Mouse (Mus musculus) CH12.LX (cell line): ENCODE results near the gene Rita1. TPM values are rescaled to one million over a fixed set of nuclear protein-coding genes. Genes with fewer than 3 reads are reported as not detected.

Experiments used
- DNase-seq: peaks from one replicate; pipeline ENCODE4 v3.0.0-alpha.2; 2013; ENCODE audit errors: extremely low read depth
- H3K27ac ChIP-seq: 2 replicates; pipeline ENCODE4 v1.5.1; 2012; ENCODE audit warnings: low read depth, mild to moderate bottlenecking, control low read depth, moderate library complexity; ENCODE audit not compliant: insufficient read depth
- H3K27me3 ChIP-seq: replicated peaks from 2 replicates; pipeline ENCODE3; 2012; ENCODE audit warnings: inconsistent platforms
- H3K36me3 ChIP-seq, 2 experiments: replicated peaks in 1 of 2; 2 replicates each; pipeline versions ENCODE3 to v1.6.1; 2012; ENCODE audit warnings: inconsistent platforms in 1 of 2, low read length in 1 of 2, mild to moderate bottlenecking in 1 of 2, mixed read lengths in 1 of 2, moderate library complexity in 1 of 2; ENCODE audit not compliant: control insufficient read depth in 1 of 2, insufficient read depth in 1 of 2
- H3K4me1 ChIP-seq, 2 experiments: 2 replicates each; pipeline ENCODE4 v1.6.1; 2012; ENCODE audit warnings: inconsistent platforms in 1 of 2, moderate library complexity in 1 of 2; ENCODE audit not compliant: insufficient read depth in 2 of 2, control insufficient read depth in 1 of 2
- H3K4me2 ChIP-seq: 2 replicates; pipeline ENCODE4 v1.6.1; 2012; ENCODE audit warnings: low read depth, mild to moderate bottlenecking, control low read depth; ENCODE audit not compliant: poor library complexity, insufficient read depth, severe bottlenecking
- H3K4me3 ChIP-seq, 3 experiments: fragments of 150-350 bp in 1 of 3; sonication (generic) in 1 of 3; replicated peaks in 1 of 3; 2 replicates each; pipeline versions ENCODE3 to v1.5.1; 2011 to 2012; ENCODE audit warnings: low read depth in 2 of 3, low read length in 2 of 3, mild to moderate bottlenecking in 2 of 3, moderate library complexity in 2 of 3, control low read depth in 1 of 3, improper control_type of control experiment in 1 of 3, inconsistent platforms in 1 of 3, mixed read lengths in 1 of 3; ENCODE audit not compliant: poor library complexity in 1 of 3
- H3K79me2 ChIP-seq: replicated peaks from 2 replicates; pipeline ENCODE4 v1.6.1; 2012; ENCODE audit warnings: mild to moderate bottlenecking, moderate library complexity; ENCODE audit not compliant: control insufficient read depth, poor library complexity, insufficient read depth, severe bottlenecking; ENCODE audit errors: extremely low read depth
- H3K9ac ChIP-seq: 2 replicates; pipeline ENCODE4 v1.6.1; 2012; ENCODE audit warnings: low read depth, mild to moderate bottlenecking, control low read depth, moderate library complexity; ENCODE audit not compliant: insufficient read depth
- H3K9me3 ChIP-seq: replicated peaks from 2 replicates; pipeline ENCODE3; 2012; ENCODE audit warnings: low read length, inconsistent platforms, mixed read lengths
- CHD1 ChIP-seq: IDR thresholded peaks from 2 replicates; pipeline ENCODE4 v1.6.1; 2012; ENCODE audit warnings: low read depth, low read length, improper control_type of control experiment, inconsistent platforms
- CHD2 ChIP-seq: IDR thresholded peaks from 2 replicates; pipeline ENCODE4 v1.6.1; 2011; ENCODE audit warnings: low read length, improper control_type of control experiment
- CTCF ChIP-seq, 2 experiments: IDR thresholded peaks in 1 of 2; conservative IDR thresholded peaks in 1 of 2; 2 replicates each; pipeline ENCODE4 v1.5.1; 2011 to 2012; ENCODE audit warnings: low read depth in 2 of 2, low read length in 2 of 2, improper control_type of control experiment in 1 of 2, inconsistent platforms in 1 of 2, mild to moderate bottlenecking in 1 of 2, moderate library complexity in 1 of 2
- E2F4 ChIP-seq: IDR thresholded peaks from 2 replicates; pipeline ENCODE4 v1.6.1; 2011; ENCODE audit warnings: low read depth, low read length, improper control_type of control experiment; ENCODE audit not compliant: insufficient replicate concordance
- ELF1 ChIP-seq: IDR thresholded peaks from 2 replicates; pipeline ENCODE4 v1.6.1; 2014; ENCODE audit warnings: low read depth, mild to moderate bottlenecking, inconsistent platforms, low read length, improper control_type of control experiment
- ETS1 ChIP-seq: conservative IDR thresholded peaks from 2 replicates; pipeline ENCODE4 v1.6.1; 2012; ENCODE audit warnings: low read depth, mild to moderate bottlenecking, inconsistent platforms, low read length, improper control_type of control experiment, moderate library complexity
- GABPA ChIP-seq: IDR thresholded peaks from 2 replicates; pipeline ENCODE4 v1.6.1; 2012; ENCODE audit warnings: low read depth, low read length, improper control_type of control experiment, inconsistent platforms; ENCODE audit not compliant: insufficient replicate concordance
- HCFC1 ChIP-seq: IDR thresholded peaks from 2 replicates; pipeline ENCODE4 v1.6.1; 2012; ENCODE audit warnings: low read depth, mild to moderate bottlenecking, inconsistent platforms, low read length, improper control_type of control experiment
- IRF4 ChIP-seq: IDR thresholded peaks from 2 replicates; pipeline ENCODE4 v1.6.1; 2014; ENCODE audit warnings: low read depth, mild to moderate bottlenecking, inconsistent platforms, low read length, improper control_type of control experiment
- JUND ChIP-seq: conservative IDR thresholded peaks from 2 replicates; pipeline ENCODE4 v1.6.1; 2011; ENCODE audit warnings: low read depth, low read length, improper control_type of control experiment
- MAFK ChIP-seq: IDR thresholded peaks from 2 replicates; pipeline ENCODE4 v1.6.1; 2011; ENCODE audit warnings: low read length, improper control_type of control experiment; ENCODE audit not compliant: insufficient replicate concordance
- MYC ChIP-seq: IDR thresholded peaks from 2 replicates; pipeline ENCODE4 v1.6.1; 2011; ENCODE audit warnings: low read depth, mild to moderate bottlenecking, improper control_type of control experiment, low read length
- PAX5 ChIP-seq: IDR thresholded peaks from 2 replicates; pipeline ENCODE4 v1.6.1; 2012; ENCODE audit warnings: low read length, inconsistent platforms, mixed read lengths
- POLR2A ChIP-seq: IDR thresholded peaks from 2 replicates; pipeline ENCODE4 v1.6.1; 2011; ENCODE audit warnings: low read depth, mild to moderate bottlenecking, improper control_type of control experiment, low read length
- RCOR1 ChIP-seq: conservative IDR thresholded peaks from 2 replicates; pipeline ENCODE4 v1.6.1; 2012; ENCODE audit warnings: low read depth, mild to moderate bottlenecking, inconsistent platforms, low read length, improper control_type of control experiment
- SIN3A ChIP-seq: IDR thresholded peaks from 2 replicates; pipeline ENCODE4 v1.6.1; 2012; ENCODE audit warnings: low read length, improper control_type of control experiment, inconsistent platforms
- SMC3 ChIP-seq: IDR thresholded peaks from 2 replicates; pipeline ENCODE4 v1.6.1; 2011; ENCODE audit warnings: low read depth, low read length, improper control_type of control experiment
- TCF12 ChIP-seq: IDR thresholded peaks from 2 replicates; pipeline ENCODE4 v1.6.1; 2014; ENCODE audit warnings: low read depth, mild to moderate bottlenecking, inconsistent platforms, low read length, improper control_type of control experiment
- UBTF ChIP-seq: IDR thresholded peaks from 2 replicates; pipeline ENCODE4 v1.6.1; 2012; ENCODE audit warnings: low read depth, mild to moderate bottlenecking, inconsistent platforms, low read length, improper control_type of control experiment, moderate library complexity
- ZC3H11A ChIP-seq: IDR thresholded peaks from 2 replicates; pipeline ENCODE4 v1.6.1; 2012; ENCODE audit warnings: low read depth, mild to moderate bottlenecking, inconsistent platforms, low read length, improper control_type of control experiment
- ZKSCAN1 ChIP-seq: IDR thresholded peaks from 2 replicates; pipeline ENCODE4 v1.6.1; 2012; ENCODE audit warnings: low read depth, inconsistent platforms, low read length, improper control_type of control experiment, borderline replicate concordance
- ZMIZ1 ChIP-seq: IDR thresholded peaks from 2 replicates; pipeline ENCODE4 v1.6.1; 2012; ENCODE audit warnings: low read depth, mild to moderate bottlenecking, inconsistent platforms, low read length, improper control_type of control experiment
- ZNF384 ChIP-seq: IDR thresholded peaks from 2 replicates; pipeline ENCODE4 v1.6.1; 2012; ENCODE audit warnings: low read depth, low read length, improper control_type of control experiment, inconsistent platforms
- dilution Hi-C: fragments of 300-500 bp; cut with MboI; formaldehyde crosslinking; loops from 2 replicates; pipeline ENCODE4 v1.14.3; 2020; ENCODE audit warnings: low sequenced_read_pairs; ENCODE audit not compliant: extremely low pct_unique_long_range_greater_than_20kb, extremely low pct_ligation_motif_present
- in situ Hi-C: fragments of 300-500 bp; cut with MboI; formaldehyde crosslinking; loops from 3 replicates; pipeline ENCODE4 v1.14.3; 2019; ENCODE audit warnings: low sequenced_read_pairs, low pct_ligation_motif_present, low pct_unique_long_range_greater_than_20kb, mixed read lengths
- polyA plus RNA-seq: library from polyadenylated mRNA; unstranded; fragments of >175 nt; gene quantifications from 2 replicates; pipeline ENCODE4 v1.2.1, GENCODE M21; 2012; ENCODE audit warnings: low read depth; ENCODE audit not compliant: insufficient read length
- total RNA-seq, 2 experiments: library from RNA; depleted of rRNA; stranded (reverse); fragments of 300-350 nt in 1 of 2; fragments of >200 nt in 1 of 2; gene quantifications; 2 replicates each; pipeline ENCODE4 v1.2.3; 2012 to 2014

The Rita1 gene
- total and polyA plus RNA-seq, 3 experiments = 6.3 to 10.2 (median 7.3) TPM

DNA sequence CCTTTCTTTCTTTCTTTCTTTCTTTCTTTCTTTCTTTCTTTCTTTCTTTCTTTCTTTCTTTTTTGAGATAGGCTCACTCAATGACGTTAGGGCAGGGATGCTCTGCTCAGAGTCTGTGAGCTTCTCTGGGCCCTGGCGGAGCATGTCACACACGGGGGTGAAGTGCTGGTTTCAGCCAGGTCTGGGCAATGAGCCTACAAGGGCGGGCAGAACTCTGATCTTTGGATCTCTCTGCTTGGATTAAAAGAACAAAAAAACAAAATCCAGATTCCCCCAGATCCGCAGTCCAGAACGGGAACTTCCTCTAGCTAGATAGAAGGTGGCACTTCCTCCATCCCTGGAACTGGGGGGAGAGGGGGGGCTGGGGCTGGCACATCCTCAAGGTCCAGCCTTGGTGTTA lies 33.5 kb upstream of the Rita1 start:
- in situ Hi-C loops (no loop called here), dilution Hi-C loops (no loop called here)
- no peak for DNase-seq
- no peak overlapping the region for H3K4me3 ChIP-seq
- H3K9me3 ChIP-seq = no peaks in the 10 kb centered on the region
- H3K4me2 ChIP-seq = no peak overlapping the region
- H3K36me3 ChIP-seq = no peaks in the 10 kb centered on the region
- H3K27me3 ChIP-seq = no peaks in the 10 kb centered on the region
- H3K79me2 ChIP-seq = no peaks in the 10 kb centered on the region
- peaks cover 20 to 45% of the 10 kb centered on the region in 2 experiments for H3K4me1 ChIP-seq
- no peak overlapping the region for H3K27ac ChIP-seq
- H3K9ac ChIP-seq = no peak overlapping the region
- no peak for TF ChIP-seq ELF1
- TF ChIP-seq MAFK = no peak
- TF ChIP-seq UBTF = no peak
- TF ChIP-seq RCOR1 = no peak
- no peak for TF ChIP-seq SIN3A
- no peak for TF ChIP-seq GABPA
- TF ChIP-seq CHD2 = no peak
- no peak for TF ChIP-seq ZMIZ1
- no peak for TF ChIP-seq SMC3
- TF ChIP-seq ZC3H11A = no peak
- no peak for TF ChIP-seq PAX5
- TF ChIP-seq E2F4 = no peak

- Histone ChIP-seq H3K36me3 (peaks cover 0 to 3% of the 10 kb centered on the region in 2 experiments), H3K4me1 (peaks cover 22 to 31% of the 10 kb centered on the region in 2 experiments), H3K4me2 (no peak overlapping the region), H3K9ac (no peak overlapping the region), H3K27ac (no peak overlapping the region), H3K4me3 (no peak overlapping the region), H3K9me3 (peaks cover 3% of the 10 kb centered on the region), H3K79me2 (no peaks in the 10 kb centered on the region), H3K27me3 (no peaks in the 10 kb centered on the region)
- TF ChIP-seq ZKSCAN1 (no peak), CHD2 (no peak), MYC (no peak), POLR2A (no peak), JUND (no peak), TCF12 (no peak), CHD1 (no peak), E2F4 (no peak), ETS1 (no peak), ZNF384 (no peak), CTCF (conservative IDR thresholded peaks at IDR 0.05 in 1 of 2, IDR thresholded peaks at IDR 0.05 in 1 of 2; ENCODE audit: low read depth in 2 of 2, low read length in 2 of 2) (no peak), IRF4 (no peak), HCFC1 (no peak), UBTF (no peak), RCOR1 (no peak)
- DNase-seq = no peak
- dilution Hi-C loops = no loop called here
- in situ Hi-C loops = no loop called here
Measured at GRCm38 (mm10) chr5:120644227-120644626, 31.8 kb upstream of the Rita1 start.
